Mouse (Mus musculus) G1E (cell line): ENCODE data around the gene Rasgef1a. TPM values are rescaled to one million over a fixed set of nuclear protein-coding genes. Genes with fewer than 3 reads are reported as not detected.

Experiments
- ATAC-seq: 2 replicates; pipeline ENCODE4 v1.8.0; 2016; ENCODE audit warnings: mild to moderate bottlenecking; ENCODE audit not compliant: insufficient number of reproducible peaks, poor library complexity, low FRiP score, severe bottlenecking; ENCODE audit errors: extremely low read depth
- DNase-seq: peaks from one replicate; pipeline ENCODE4 v3.0.0; 2012; ENCODE audit warnings: low spot score
- H3K27me3 ChIP-seq: 2 replicates; pipeline ENCODE4 v1.6.1; 2012; ENCODE audit warnings: mild to moderate bottlenecking, low read length, inconsistent platforms; ENCODE audit not compliant: insufficient read depth
- H3K36me3 ChIP-seq: replicated peaks from 2 replicates; pipeline ENCODE3; 2012; ENCODE audit warnings: mild to moderate bottlenecking, inconsistent platforms
- H3K4me1 ChIP-seq: 2 replicates; pipeline ENCODE4 v1.6.1; 2012; ENCODE audit warnings: low read depth, low read length, inconsistent platforms, mixed read lengths; ENCODE audit not compliant: insufficient read depth
- H3K4me3 ChIP-seq: 2 replicates; pipeline ENCODE4 v1.5.1; 2012; ENCODE audit warnings: low read depth, mild to moderate bottlenecking, inconsistent platforms, low read length, moderate library complexity, mixed read lengths
- H3K9me3 ChIP-seq: replicated peaks from 2 replicates; pipeline ENCODE4 v1.6.1; 2012; ENCODE audit warnings: inconsistent platforms
- CTCF ChIP-seq: IDR thresholded peaks from 2 replicates; pipeline ENCODE4 v1.5.1; 2012; ENCODE audit warnings: low read depth, low read length, inconsistent platforms, mixed read lengths
- GATA1 ChIP-seq: IDR thresholded peaks from 2 replicates; pipeline ENCODE4 v1.6.1; 2012; ENCODE audit warnings: borderline replicate concordance, low read length, inconsistent platforms, mixed read lengths
- GATA2 ChIP-seq: IDR thresholded peaks from 2 replicates; pipeline ENCODE4 v1.6.1; 2012; ENCODE audit warnings: low read depth, low read length, inconsistent platforms, borderline replicate concordance
- POLR2AphosphoS5 ChIP-seq: IDR thresholded peaks from 2 replicates; pipeline ENCODE4 v1.6.1; 2012; ENCODE audit warnings: low read depth, low read length, inconsistent platforms; ENCODE audit not compliant: insufficient replicate concordance
- TAL1 ChIP-seq: conservative IDR thresholded peaks from 2 replicates; pipeline ENCODE4 v1.6.1; 2012; ENCODE audit warnings: low read depth, low read length, inconsistent platforms, mixed read lengths
- polyA plus RNA-seq: library from polyadenylated mRNA; stranded (reverse); fragments of >175 nt; gene quantifications from 2 replicates; pipeline ENCODE4 v1.2.3, GENCODE M21; 2012
- total RNA-seq, 2 experiments: library from RNA; stranded (forward) in 1 of 2; stranded (reverse) in 1 of 2; fragments of 200-1000 nt in 1 of 2; fragments of >200 nt in 1 of 2; fragmentation: Nextera tagmentation in 1 of 2; gene quantifications; 2 replicates each; pipeline ENCODE4 v1.2.3; 2014 to 2017

The Rasgef1a gene
- total and polyA plus RNA-seq, 3 experiments: 0.05 TPM; not detected in 2

DNA sequence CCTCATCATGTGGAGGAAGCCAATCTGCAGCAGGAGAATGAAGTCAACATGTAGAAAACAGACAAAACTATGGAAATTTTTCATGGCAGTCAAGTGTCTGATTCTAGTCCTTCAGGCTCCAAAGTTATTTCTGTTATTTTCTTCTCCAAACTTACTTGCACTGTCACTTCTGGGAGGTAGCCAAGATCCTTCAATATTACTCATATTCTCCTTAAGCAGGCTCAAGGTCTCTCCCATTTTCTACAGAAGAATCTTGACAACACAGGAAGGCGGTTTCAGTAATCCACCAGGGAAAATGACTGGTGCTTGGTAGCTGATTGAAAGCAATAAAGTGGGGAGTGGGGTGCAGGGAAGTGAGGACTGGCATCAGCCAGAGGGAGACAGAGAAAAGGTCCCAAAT is 111.5 kb downstream of the Rasgef1a start:
- H3K27me3 ChIP-seq: no peaks in the 10 kb centered on the region
- H3K4me3 ChIP-seq: no peak overlapping the region
- TF ChIP-seq POLR2AphosphoS5 (no peak), TAL1 (no peak), CTCF (no peak), GATA2 (no peak)
- peaks cover 12% of the 10 kb centered on the region for H3K4me1 ChIP-seq
- peaks cover 78% of the 10 kb centered on the region for H3K36me3 ChIP-seq
- no peak for ATAC-seq
- H3K9me3 ChIP-seq: no peaks in the 10 kb centered on the region
- DNase-seq: no peak

DNA sequence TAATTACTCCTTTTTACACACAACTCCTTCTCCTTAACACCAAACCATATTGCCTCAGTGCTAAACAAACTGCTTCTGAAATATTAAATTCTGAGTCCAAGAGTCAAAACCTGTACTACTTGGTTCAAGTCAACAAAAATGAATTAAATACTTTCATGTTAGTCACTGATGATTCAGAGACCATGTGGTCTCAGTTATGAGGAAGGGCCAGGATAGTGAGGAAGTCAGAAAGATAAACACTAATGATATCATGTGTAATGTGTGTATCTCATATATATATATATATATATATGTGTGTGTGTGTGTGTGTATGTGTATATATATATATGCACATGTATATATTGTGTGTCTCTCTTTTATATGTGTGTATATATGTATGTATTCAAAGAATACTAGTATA is 115.3 kb downstream of the Rasgef1a start:
- Histone ChIP-seq H3K4me3 (no peak overlapping the region), H3K4me1 (peaks cover 35% of the 10 kb centered on the region), H3K9me3 (no peaks in the 10 kb centered on the region), H3K36me3 (peaks cover 49% of the 10 kb centered on the region), H3K27me3 (no peaks in the 10 kb centered on the region)
- TF ChIP-seq GATA1 (no peak), TAL1 (no peak), CTCF (no peak), POLR2AphosphoS5 (no peak), GATA2 (no peak)
- DNase-seq: no peak
- ATAC-seq: no peak

- ATAC-seq: no peak
- H3K4me1 ChIP-seq: peaks cover 40% of the 10 kb centered on the region
- TF ChIP-seq TAL1 (no peak), CTCF (no peak), POLR2AphosphoS5 (no peak), GATA2 (no peak), GATA1 (no peak)
- H3K9me3 ChIP-seq: no peaks in the 10 kb centered on the region
- peaks cover 45% of the 10 kb centered on the region for H3K36me3 ChIP-seq
- no peak overlapping the region; the same call in 1 of the 2 replicates for H3K4me3 ChIP-seq
- DNase-seq: no peak
- H3K27me3 ChIP-seq: no peaks in the 10 kb centered on the region
These were observed 116.0 kb downstream of the Rasgef1a start for GRCm38 (mm10) chr6:118127198-118127597.

- Histone ChIP-seq H3K36me3 (peaks cover 37% of the 10 kb centered on the region), H3K27me3 (no peaks in the 10 kb centered on the region), H3K4me3 (no peak overlapping the region; the same call in 1 of the 2 replicates), H3K4me1 (peaks cover 44% of the 10 kb centered on the region), H3K9me3 (no peaks in the 10 kb centered on the region)
- TF ChIP-seq TAL1 (0 out of 2 replicates have a peak, but pooled peaks have one; percentile 13), CTCF (no peak)
- ATAC-seq: peak; percentile 79
- peak; percentile 23 for DNase-seq
These were observed 116.7 kb downstream of the Rasgef1a start for GRCm38 (mm10) chr6:118127827-118128487.

DNA sequence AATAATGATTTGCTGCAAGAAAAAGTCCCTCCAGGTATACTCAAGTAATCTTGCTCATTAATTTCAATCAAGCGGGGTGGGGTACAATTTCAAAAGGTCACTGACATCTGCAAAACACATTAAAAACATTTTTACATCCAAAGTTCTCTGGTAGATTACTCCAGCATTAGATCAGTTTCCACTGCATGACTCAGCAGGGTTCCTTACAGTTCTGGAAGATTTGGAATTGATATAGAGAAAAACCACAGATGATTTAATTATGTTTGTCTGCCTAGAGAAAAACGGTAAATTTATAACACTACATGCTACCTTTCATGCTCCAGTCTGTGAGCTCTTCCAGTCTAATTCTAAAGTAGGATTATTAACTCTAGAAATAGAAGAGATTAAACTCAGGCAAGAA is 118.8 kb downstream of the Rasgef1a start:
- Histone ChIP-seq H3K27me3 (no peaks in the 10 kb centered on the region), H3K4me3 (no peak overlapping the region), H3K4me1 (peaks cover 58% of the 10 kb centered on the region), H3K9me3 (no peaks in the 10 kb centered on the region), H3K36me3 (peaks cover 27% of the 10 kb centered on the region)
- ATAC-seq: no peak; the same call in 1 of the 2 replicates
- TF ChIP-seq TAL1 (no peak), GATA1 (no peak), GATA2 (no peak), CTCF (no peak)
- no peak for DNase-seq

DNA sequence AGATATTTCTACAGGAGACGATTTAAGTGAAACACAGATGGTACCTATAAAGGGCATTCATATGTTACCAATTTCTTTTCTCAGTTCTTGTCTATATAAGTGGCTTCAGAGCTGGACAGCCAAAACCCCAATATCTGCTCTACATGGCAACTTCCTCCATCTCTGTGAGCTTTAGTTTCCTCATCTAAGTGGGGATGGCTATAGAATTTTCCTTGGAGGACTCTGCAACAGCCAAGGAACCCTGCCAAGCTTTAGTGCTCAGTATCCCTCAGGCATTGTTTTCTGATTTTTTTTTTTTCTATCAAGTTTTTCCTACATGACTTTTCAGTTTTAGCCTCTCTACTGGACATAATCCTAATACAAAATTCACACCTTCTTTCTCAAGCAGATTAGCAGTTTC is 123.2 kb downstream of the Rasgef1a start:
- peaks cover 13% of the 10 kb centered on the region for H3K36me3 ChIP-seq
- H3K4me3 ChIP-seq: no peak overlapping the region
- H3K9me3 ChIP-seq: no peaks in the 10 kb centered on the region
- no peaks in the 10 kb centered on the region for H3K27me3 ChIP-seq
- no peak for DNase-seq
- no peak for ATAC-seq
- no peak for TF ChIP-seq CTCF
- no peak for TF ChIP-seq POLR2AphosphoS5
- no peak for TF ChIP-seq GATA1
- no peak for TF ChIP-seq GATA2
- TF ChIP-seq TAL1: no peak
- H3K4me1 ChIP-seq: peaks cover 54% of the 10 kb centered on the region

DNA sequence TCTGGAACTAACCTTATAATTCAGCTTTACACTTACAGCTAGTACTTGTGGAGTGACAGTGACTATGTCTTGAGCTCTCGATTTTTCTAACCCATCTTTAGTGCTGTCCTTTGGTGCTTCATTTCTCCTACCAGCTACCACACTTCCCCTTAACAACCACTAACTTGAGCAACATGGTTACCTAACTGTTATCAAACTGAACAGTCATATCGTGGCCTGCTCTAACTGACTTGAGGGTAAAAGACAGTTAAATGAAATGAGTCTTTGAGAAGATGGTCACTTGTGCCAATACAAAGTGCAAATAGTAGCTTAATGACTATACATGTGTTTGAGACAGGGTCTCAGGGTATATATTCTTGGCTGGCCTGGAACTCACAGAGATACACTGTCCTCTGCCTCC is 125.9 kb downstream of the Rasgef1a start:
- peak; percentile 43 for ATAC-seq
- peaks cover 10% of the 10 kb centered on the region for H3K36me3 ChIP-seq
- H3K4me1 ChIP-seq: peaks cover 50% of the 10 kb centered on the region
- peaks cover 8% of the 10 kb centered on the region; the same call in 1 of the 2 replicates for H3K27me3 ChIP-seq
- no peak for DNase-seq
- peak overlapping the region; percentile 25; the same call in 1 of the 2 replicates for H3K4me3 ChIP-seq
- TF ChIP-seq GATA2: no peak
- TF ChIP-seq POLR2AphosphoS5: no peak
- TF ChIP-seq GATA1: no peak
- TF ChIP-seq CTCF: no peak
- TF ChIP-seq TAL1: no peak
- H3K9me3 ChIP-seq: no peaks in the 10 kb centered on the region
